Mouse (Mus musculus) embryonic facial prominence, embryonic 15.5 days (tissue): ENCODE measurements at regions not wholly inside any gene's neighbourhood (a gene's known extent, or its start where the extent isn't known, plus 50 kb on each side); places are given as distances from the start of the nearest gene placed in this dataset.

Experiments
- ATAC-seq: fragments of 200-750 bp; cut with Nextera tagmentation; 2 replicates; pipeline ENCODE4 v1.8.0; 2017; ENCODE audit warnings: low read depth, moderate TSS enrichment; ENCODE audit not compliant: insufficient number of reproducible peaks, low FRiP score, low TSS enrichment
- H3K27ac ChIP-seq: fragments of 300-500 bp; sonication (generic); replicated peaks from 2 replicates; pipeline ENCODE4 v1.5.1; 2015; ENCODE audit warnings: mild to moderate bottlenecking, inconsistent platforms
- H3K27me3 ChIP-seq: fragments of 300-500 bp; sonication (generic); 2 replicates; pipeline ENCODE4 v1.6.1; 2015; ENCODE audit warnings: inconsistent platforms
- H3K36me3 ChIP-seq: fragments of 300-500 bp; sonication (generic); 2 replicates; pipeline ENCODE4 v1.6.1; 2015; ENCODE audit warnings: mild to moderate bottlenecking, inconsistent platforms
- H3K4me1 ChIP-seq: fragments of 300-500 bp; sonication (generic); 2 replicates; pipeline ENCODE4 v1.6.1; 2015; ENCODE audit warnings: inconsistent platforms
- H3K4me2 ChIP-seq: fragments of 300-500 bp; sonication (generic); replicated peaks from 2 replicates; pipeline ENCODE4 v1.6.1; 2015; ENCODE audit warnings: mild to moderate bottlenecking, inconsistent platforms
- H3K4me3 ChIP-seq: fragments of 300-500 bp; sonication (generic); replicated peaks from 2 replicates; pipeline ENCODE4 v1.5.1; 2015; ENCODE audit warnings: mild to moderate bottlenecking, inconsistent platforms
- H3K9ac ChIP-seq: fragments of 300-500 bp; sonication (generic); 2 replicates; pipeline ENCODE4 v1.6.1; 2015; ENCODE audit warnings: inconsistent platforms
- H3K9me3 ChIP-seq: fragments of 300-500 bp; sonication (generic); replicated peaks from 2 replicates; pipeline ENCODE4 v1.6.1; 2016; ENCODE audit warnings: inconsistent platforms
- WGBS: fragments of 180-500 bp; shearing (Covaris S2); methylation state at CpG from one replicate; pipeline ENCODE4 v1.1.7; 2015; 5-methylcytosine and 5-hydroxymethylcytosine counted together

- Histone ChIP-seq H3K9me3 (no peaks in the 10 kb centered on the region), H3K4me3 (no peak overlapping the region), H3K9ac (no peak overlapping the region), H3K4me2 (no peak overlapping the region), H3K4me1 (no peaks in the 10 kb centered on the region), H3K27ac (no peak overlapping the region), H3K27me3 (no peaks in the 10 kb centered on the region), H3K36me3 (no peaks in the 10 kb centered on the region)
- 89% methylated on average over 2 of the region's 2 CpGs for WGBS
- ATAC-seq = no peak
Observed at GRCm38 (mm10) chr6:107717194-107717593, 187.6 kb downstream of the Lrrn1 start.

GRCm38 (mm10) chr6:107730294-107730693 lies 200.7 kb downstream of the Lrrn1 start:
- Histone ChIP-seq H3K4me3 (no peak overlapping the region), H3K27ac (no peak overlapping the region), H3K9ac (no peak overlapping the region), H3K9me3 (no peaks in the 10 kb centered on the region), H3K4me2 (no peak overlapping the region), H3K36me3 (no peaks in the 10 kb centered on the region), H3K4me1 (no peaks in the 10 kb centered on the region), H3K27me3 (no peaks in the 10 kb centered on the region)
- no peak for ATAC-seq
- 72% methylated on average over 4 of the region's 4 CpGs for WGBS

- Histone ChIP-seq H3K27ac (no peak overlapping the region), H3K27me3 (no peaks in the 10 kb centered on the region), H3K4me3 (no peak overlapping the region), H3K9ac (no peak overlapping the region), H3K9me3 (no peaks in the 10 kb centered on the region), H3K4me1 (no peaks in the 10 kb centered on the region), H3K4me2 (no peak overlapping the region), H3K36me3 (no peaks in the 10 kb centered on the region)
- no peak for ATAC-seq
- 68% methylated on average over 1 of the region's 1 CpGs for WGBS
Observed at GRCm38 (mm10) chr6:107734773-107735172, 205.2 kb downstream of the Lrrn1 start.

- H3K4me1 ChIP-seq = no peaks in the 10 kb centered on the region
- WGBS = 64% methylated on average over 5 of the region's 5 CpGs
Observed at GRCm38 (mm10) chr6:107749111-107749736, 219.7 kb downstream of the Lrrn1 start.

GRCm38 (mm10) chr6:107749794-107750193 lies 220.2 kb downstream of the Lrrn1 start:
- Histone ChIP-seq H3K9me3 (no peaks in the 10 kb centered on the region), H3K4me1 (no peaks in the 10 kb centered on the region), H3K9ac (no peak overlapping the region), H3K4me3 (no peak overlapping the region), H3K27ac (no peak overlapping the region), H3K36me3 (no peaks in the 10 kb centered on the region), H3K27me3 (no peaks in the 10 kb centered on the region), H3K4me2 (no peak overlapping the region)
- peak; percentile 39; the same call in 1 of the 2 replicates for ATAC-seq
- 60% methylated on average over 2 of the region's 2 CpGs for WGBS

More at GRCm38 (mm10) chr6:107749111-107749736, 219.7 kb downstream of the Lrrn1 start:
- ATAC-seq = no peak
- H3K9ac ChIP-seq = no peak overlapping the region
- H3K4me3 ChIP-seq = no peak overlapping the region
- H3K4me2 ChIP-seq = no peak overlapping the region
- H3K27me3 ChIP-seq = no peaks in the 10 kb centered on the region
- no peaks in the 10 kb centered on the region for H3K9me3 ChIP-seq
- H3K27ac ChIP-seq = no peak overlapping the region
- H3K36me3 ChIP-seq = no peaks in the 10 kb centered on the region

- H3K9ac ChIP-seq = no peak overlapping the region
- 24% methylated on average over 1 of the region's 1 CpGs for WGBS
- H3K9me3 ChIP-seq = no peaks in the 10 kb centered on the region
- H3K4me2 ChIP-seq = no peak overlapping the region
- H3K27me3 ChIP-seq = no peaks in the 10 kb centered on the region
- ATAC-seq = no peak
- H3K27ac ChIP-seq = no peak overlapping the region
- H3K4me3 ChIP-seq = no peak overlapping the region
- no peaks in the 10 kb centered on the region for H3K36me3 ChIP-seq
- no peaks in the 10 kb centered on the region for H3K4me1 ChIP-seq
Observed at GRCm38 (mm10) chr6:107752156-107752555, 222.6 kb downstream of the Lrrn1 start.

- 76% methylated on average over 2 of the region's 2 CpGs for WGBS
- H3K4me1 ChIP-seq = no peaks in the 10 kb centered on the region
- H3K27me3 ChIP-seq = no peaks in the 10 kb centered on the region
- no peaks in the 10 kb centered on the region for H3K9me3 ChIP-seq
- no peak overlapping the region for H3K4me3 ChIP-seq
- no peak for ATAC-seq
- H3K4me2 ChIP-seq = no peak overlapping the region
- H3K27ac ChIP-seq = no peak overlapping the region
- no peak overlapping the region for H3K9ac ChIP-seq
- H3K36me3 ChIP-seq = no peaks in the 10 kb centered on the region
Observed at GRCm38 (mm10) chr6:107755158-107755557, 225.6 kb downstream of the Lrrn1 start.

- H3K27ac ChIP-seq = no peak overlapping the region
- H3K4me3 ChIP-seq = no peak overlapping the region
- no peak overlapping the region for H3K9ac ChIP-seq
- H3K27me3 ChIP-seq = no peaks in the 10 kb centered on the region
- H3K9me3 ChIP-seq = no peaks in the 10 kb centered on the region
- 82% methylated on average over 11 of the region's 11 CpGs for WGBS
- no peaks in the 10 kb centered on the region for H3K36me3 ChIP-seq
- no peak for ATAC-seq
- no peak overlapping the region for H3K4me2 ChIP-seq
- no peaks in the 10 kb centered on the region for H3K4me1 ChIP-seq
Observed at GRCm38 (mm10) chr6:107770834-107771470, 241.4 kb downstream of the Lrrn1 start.

- Histone ChIP-seq H3K9ac (no peak overlapping the region), H3K27me3 (no peaks in the 10 kb centered on the region), H3K36me3 (no peaks in the 10 kb centered on the region), H3K4me2 (no peak overlapping the region), H3K27ac (no peak overlapping the region), H3K4me1 (no peaks in the 10 kb centered on the region), H3K4me3 (no peak overlapping the region), H3K9me3 (no peaks in the 10 kb centered on the region)
- WGBS = 82% methylated on average over 2 of the region's 2 CpGs
- ATAC-seq = no peak
Observed at GRCm38 (mm10) chr6:107784998-107785397, 255.4 kb downstream of the Lrrn1 start.

GRCm38 (mm10) chr6:107788224-107788893 lies 258.8 kb downstream of the Lrrn1 start:
- H3K27me3 ChIP-seq = no peaks in the 10 kb centered on the region
- H3K4me2 ChIP-seq = no peak overlapping the region
- no peak overlapping the region for H3K9ac ChIP-seq
- no peak overlapping the region for H3K27ac ChIP-seq
- no peaks in the 10 kb centered on the region for H3K9me3 ChIP-seq
- H3K4me3 ChIP-seq = no peak overlapping the region
- WGBS = 65% methylated on average over 2 of the region's 2 CpGs
- no peak for ATAC-seq
- H3K4me1 ChIP-seq = no peaks in the 10 kb centered on the region
- H3K36me3 ChIP-seq = no peaks in the 10 kb centered on the region

- no peak for ATAC-seq
- no peaks in the 10 kb centered on the region for H3K9me3 ChIP-seq
- H3K9ac ChIP-seq = no peak overlapping the region
- H3K4me2 ChIP-seq = no peak overlapping the region
- H3K27me3 ChIP-seq = no peaks in the 10 kb centered on the region
- H3K36me3 ChIP-seq = no peaks in the 10 kb centered on the region
- no peaks in the 10 kb centered on the region for H3K4me1 ChIP-seq
- no peak overlapping the region for H3K4me3 ChIP-seq
- H3K27ac ChIP-seq = no peak overlapping the region
- 73% methylated on average over 2 of the region's 2 CpGs for WGBS
Observed at GRCm38 (mm10) chr6:107797845-107798244, 267.0 kb upstream of the Setmar start.
